Mouse (Mus musculus) mature B cell (primary cell): ENCODE results near the gene Hba-a1.
"Not testable (repeated sequence)": the region's sequence is repeated elsewhere in the genome, so short reads cannot be mapped to it uniquely, and the experiment has no call there.

ENCODE experiments used
- in situ Hi-C: fragments of 300-500 bp; cut with MboI; formaldehyde crosslinking; loops from 2 replicates; pipeline ENCODE4 v1.14.3; 2019

The Hba-a1 gene

DNA sequence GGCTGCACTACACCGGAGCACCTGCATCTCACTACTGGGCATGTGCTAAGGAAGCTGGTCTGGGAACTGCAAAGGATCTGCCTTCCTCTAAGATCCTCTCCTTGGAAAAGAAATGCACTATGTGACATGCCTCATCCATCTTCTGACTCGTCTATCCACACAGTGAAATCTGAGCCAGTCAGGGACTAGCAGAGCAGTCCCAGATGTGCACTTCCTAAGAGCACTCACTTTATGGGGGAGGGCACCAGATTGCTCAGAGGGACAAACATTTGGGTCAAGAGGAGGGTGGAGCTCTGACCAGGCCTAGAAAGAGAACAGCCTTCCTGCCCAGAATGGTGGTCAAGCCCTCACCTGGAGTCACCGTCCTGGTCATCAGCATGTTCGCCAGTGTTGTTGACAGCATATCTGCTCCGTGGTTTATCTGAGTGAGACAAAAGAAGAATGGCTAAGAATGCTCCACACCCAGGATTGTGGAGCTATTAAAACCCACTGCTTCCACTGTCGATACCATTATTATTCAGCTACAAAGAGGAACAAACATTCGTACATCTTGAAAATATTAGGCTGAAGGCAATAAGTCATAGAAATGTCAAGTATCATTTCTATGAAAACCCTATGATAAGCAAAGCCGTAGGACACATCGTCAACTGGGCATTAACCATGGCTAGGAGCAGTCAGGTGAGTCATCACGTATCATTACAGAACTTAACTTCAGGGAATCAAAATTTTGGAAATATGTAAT, 20.5 kb upstream of the Hba-a1 start:
- in situ Hi-C loops = no loop called here

GRCm38 (mm10) chr11:32265117-32265738, 18.1 kb upstream of the Hba-a1 start:
- in situ Hi-C loops = no loop called here

DNA sequence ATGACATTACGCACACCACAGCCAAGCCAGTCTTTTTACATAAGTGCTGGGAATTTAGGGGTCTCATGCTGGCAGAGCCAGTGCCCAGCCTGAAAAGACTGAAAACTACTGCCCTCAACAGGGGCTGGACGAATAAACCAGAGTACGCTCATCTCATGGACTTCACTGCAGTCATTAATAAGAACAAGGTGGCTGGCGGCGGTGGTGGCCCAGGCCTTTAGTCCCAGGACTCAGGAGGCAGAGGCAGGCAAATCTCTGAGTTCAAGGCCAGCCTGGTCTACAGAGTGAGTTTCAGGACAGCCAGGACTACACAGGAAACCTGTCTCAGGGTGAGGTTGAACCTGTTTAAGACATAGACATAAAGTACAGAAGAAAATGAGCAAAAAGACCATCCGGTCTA, 17.1 kb upstream of the Hba-a1 start:
- in situ Hi-C loops = no loop called here

DNA sequence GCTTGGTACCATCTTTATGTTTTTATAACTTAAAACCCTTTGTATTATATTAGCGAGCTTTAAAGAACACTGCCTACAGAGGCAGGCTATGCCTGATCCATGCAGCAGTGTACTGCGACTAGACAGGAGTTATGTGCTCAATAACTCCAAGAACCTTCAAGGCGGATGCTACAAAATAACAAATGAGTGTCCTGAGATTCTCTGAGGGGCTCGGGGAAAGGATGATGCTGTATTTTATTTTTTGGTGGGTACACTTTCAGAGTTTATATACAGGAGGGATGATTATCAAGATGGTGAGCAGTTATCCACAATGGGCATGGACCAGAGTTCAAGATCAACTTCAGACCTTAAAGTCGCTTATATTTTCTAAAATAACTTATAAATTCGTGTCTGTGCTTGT, 16.5 kb upstream of the Hba-a1 start:
- in situ Hi-C loops = no loop called here

- in situ Hi-C loops = no loop called here
These were observed 16.0 kb upstream of the Hba-a1 start, which contains the start of gene Nprl3 for GRCm38 (mm10) chr11:32267188-32267884. Gene Nprl3 (minus strand): TSS chr11:32267707.

GRCm38 (mm10) chr11:32267964-32268363, 15.3 kb upstream of the Hba-a1 start:
- in situ Hi-C loops = no loop called here

DNA sequence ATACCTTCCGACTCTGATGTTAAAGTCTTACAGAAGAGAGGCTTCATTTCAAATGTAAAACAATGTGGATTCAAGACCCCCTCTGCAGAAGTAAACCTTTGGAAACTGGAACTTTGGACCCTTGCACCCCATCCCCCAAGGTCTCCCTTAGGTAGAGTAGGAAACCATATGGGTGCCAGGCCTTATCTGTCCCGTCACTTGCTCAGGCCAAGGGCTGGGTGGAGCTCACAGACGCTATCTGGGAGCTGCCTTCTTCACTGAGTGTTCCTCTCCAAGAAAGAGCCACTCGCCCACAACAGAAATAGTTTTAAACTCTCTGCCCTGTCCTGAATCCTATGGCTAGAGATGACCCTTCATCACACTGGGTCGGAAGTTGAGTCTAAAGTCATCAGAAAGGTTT, 14.4 kb upstream of the Hba-a1 start:
- in situ Hi-C loops = no loop called here

DNA sequence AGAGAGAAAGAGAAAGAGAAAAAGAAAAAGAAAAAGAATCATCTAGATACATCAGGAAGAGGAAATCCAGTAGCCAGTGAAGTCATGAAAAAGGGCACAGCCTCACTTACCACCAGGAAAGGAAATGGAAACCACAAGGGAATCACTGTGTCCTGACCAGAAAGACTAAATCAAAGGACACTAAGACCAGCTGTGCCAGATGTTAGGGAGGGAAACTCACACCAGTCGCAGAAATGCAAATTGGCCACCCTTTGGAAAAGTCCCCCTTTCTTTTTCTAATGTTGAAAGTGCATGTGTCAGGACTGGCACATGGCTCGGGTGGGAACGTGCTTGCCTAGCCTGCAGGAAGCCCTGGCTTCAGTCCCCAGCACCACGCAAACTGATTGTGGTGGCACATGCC, 12.1 kb upstream of the Hba-a1 start:
- in situ Hi-C loops = no loop called here

DNA sequence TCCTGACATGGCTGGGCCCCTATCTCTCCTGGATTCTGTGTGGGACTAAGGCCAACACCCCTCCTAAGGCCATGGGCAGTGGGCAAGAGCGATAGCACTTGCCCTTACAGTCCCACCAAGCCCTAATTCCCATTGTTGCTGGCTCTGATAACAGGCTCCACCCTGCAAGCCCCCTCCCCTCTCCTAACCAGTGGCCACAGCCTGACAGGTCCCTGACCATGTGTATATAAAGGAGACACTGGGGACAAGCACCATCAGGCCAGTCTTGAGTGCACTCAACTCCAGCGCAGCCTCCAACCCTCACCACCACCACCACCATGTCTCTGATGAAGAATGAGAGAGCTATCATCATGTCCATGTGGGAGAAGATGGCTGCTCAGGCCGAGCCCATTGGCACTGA, 7.0 kb upstream of the Hba-a1 start, which contains the start of gene Hba-x:
Gene Hba-x (plus strand): TSS at position 54 of the 400 bp plus-strand sequence.
- in situ Hi-C loops = no loop called here

- in situ Hi-C loops = no loop called here
These were observed 5.4 kb upstream of the Hba-a1 start for GRCm38 (mm10) chr11:32277736-32278457.

DNA sequence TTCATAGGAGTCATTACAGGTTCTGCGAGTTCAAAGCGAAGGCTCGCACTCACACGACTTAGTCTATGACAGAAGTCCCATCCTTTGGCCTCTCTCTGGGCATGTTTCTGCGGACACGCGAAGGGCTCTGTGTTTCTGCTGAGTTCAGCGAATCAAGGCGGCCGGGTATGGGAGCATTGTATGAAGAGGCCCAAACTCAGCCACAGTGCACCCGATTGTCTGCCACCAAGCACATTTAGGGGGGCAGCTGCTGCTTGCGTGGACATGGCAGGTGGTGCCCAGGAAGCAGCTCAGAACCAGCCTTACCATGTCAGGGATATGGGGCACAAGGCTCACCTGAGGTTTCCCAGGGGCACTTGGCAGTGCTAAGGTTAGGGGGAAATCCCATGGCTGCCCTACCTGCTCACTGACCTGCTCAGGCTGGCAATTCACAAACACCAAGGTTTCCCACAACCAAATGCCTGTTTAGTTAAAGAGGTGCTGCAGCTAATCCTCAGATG, 4.8 kb upstream of the Hba-a1 start:
- in situ Hi-C loops = no loop called here

DNA sequence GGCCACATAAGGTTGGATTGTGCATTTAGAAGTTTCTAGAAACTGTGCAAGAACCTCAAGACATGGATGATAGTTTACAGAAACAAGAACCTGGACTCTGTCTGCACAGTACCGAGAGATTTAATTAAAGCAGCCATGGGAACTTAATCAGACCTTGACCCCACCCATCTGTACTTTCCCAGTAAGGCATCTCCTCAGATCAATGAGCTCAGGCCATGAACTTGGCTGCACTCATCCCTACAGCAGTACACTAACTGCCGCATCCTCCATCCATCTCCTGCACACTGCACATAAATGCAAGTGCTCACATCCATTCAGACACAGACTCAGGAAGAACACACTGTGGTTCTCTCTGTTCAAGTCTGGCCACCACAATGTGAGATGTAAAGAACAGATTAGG, 2.7 kb upstream of the Hba-a1 start:
- in situ Hi-C loops = no loop called here

GRCm38 (mm10) chr11:32281416-32282144, 1.7 kb upstream of the Hba-a1 start:
- in situ Hi-C loops = no loop called here

DNA sequence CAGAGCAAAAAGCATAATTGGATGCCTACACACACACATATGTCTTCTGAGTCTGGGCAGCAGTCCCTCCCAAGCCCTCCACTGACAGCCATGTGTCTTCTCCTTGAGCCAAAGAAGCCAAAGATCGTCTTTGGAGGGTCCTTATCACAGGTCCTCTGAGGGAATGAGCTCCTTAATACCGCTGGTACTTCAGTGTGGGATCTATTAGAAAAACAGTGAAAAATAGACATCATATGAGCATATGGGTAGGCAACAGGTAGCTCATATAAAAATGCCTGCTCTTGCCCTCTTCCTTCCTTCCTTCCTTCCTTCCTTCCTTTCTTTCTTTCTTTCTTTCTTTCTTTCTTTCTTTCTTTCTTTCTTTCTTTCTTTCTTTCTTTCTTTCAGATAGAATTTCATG, 1.3 kb downstream of the Hba-a1 start:
- in situ Hi-C loops = not testable (repeated sequence)

DNA sequence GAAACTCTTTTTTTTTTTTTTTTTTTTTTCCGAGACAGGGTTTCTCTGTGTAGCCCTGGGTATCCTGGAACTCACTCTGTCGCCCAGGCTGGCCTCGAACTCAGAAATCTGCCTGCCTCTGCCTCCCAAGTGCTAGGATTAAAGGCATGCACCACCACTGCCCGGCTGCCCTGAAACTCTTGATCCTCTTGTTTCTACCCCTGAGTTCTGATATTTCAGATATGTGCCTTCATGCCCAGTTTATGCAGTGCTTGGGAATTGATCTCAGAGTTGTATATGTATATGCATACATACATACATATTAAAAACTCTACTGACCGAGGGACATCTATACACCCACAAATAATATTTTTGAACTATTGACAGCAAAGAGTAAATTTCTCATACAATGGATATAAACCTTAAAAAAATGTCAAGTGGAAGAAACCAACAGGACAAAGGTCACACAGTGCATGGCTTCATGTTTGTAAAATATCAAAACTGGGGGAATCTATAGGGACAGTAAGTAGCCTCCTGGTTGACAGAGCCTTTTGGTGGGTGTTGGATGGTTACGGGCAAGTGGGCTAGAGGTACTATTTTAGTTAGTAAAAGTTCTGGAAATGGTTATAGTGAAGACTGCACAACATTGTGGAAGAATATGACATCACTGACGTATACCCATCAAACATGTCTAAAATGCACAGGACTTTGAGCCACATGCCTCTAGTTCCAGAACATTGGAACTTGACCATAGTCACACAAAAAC, 1.9 kb downstream of the Hba-a1 start:
- in situ Hi-C loops = no loop called here

DNA sequence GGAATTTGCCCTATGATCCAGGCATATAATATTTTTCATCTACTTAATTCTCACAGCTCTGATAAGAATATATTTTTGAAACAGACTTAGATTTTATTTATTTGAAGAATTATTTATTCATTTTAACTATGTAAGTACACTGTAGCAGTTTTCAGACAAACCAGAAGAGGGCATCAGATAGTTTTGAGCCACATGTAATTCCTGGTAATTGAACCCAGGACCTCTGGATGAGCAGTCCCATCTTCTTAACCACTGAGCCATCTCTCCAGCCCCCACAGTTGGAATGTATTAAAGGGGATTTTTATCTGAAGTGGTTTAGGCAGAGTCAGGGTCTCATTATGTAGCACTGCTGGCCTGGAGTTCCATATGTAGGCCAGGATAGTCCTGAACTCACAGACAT, 2.6 kb downstream of the Hba-a1 start:
- in situ Hi-C loops = not testable (repeated sequence)

GRCm38 (mm10) chr11:32286695-32287492, 3.6 kb downstream of the Hba-a1 start, which contains the start of gene Hbq1b:
Gene Hbq1b (plus strand): TSS chr11:32286965.
- in situ Hi-C loops = not testable (repeated sequence)

- in situ Hi-C loops = no loop called here
These were observed 4.1 kb downstream of the Hba-a1 start for GRCm38 (mm10) chr11:32287493-32287825.

GRCm38 (mm10) chr11:32292819-32293218, 9.5 kb downstream of the Hba-a1 start:
- in situ Hi-C loops = not testable (repeated sequence)

DNA sequence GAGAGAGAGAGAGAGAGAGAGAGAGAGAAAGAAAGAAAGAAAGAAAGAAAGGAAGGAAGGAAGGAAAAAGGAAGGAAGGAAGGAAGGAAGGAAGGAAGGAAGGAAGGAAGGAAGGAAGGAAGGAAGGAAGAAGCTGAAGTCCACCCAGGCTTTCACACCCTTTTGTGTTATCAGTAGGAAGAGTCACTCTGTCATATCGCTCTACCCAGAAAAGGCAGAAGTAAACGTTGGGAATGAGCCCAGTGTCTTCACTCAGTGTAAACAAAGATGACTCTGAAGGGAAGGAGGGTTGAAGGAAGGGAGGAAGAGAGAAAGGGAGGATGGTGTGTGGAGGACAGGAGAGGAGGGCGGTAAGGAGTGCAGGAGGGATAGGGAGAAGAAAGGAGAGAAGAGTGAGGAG, 10.2 kb downstream of the Hba-a1 start:
- in situ Hi-C loops = not testable (repeated sequence)
